Mouse (Mus musculus): Measurements from ENCODE around the gene A630095N17Rik.

DNA sequence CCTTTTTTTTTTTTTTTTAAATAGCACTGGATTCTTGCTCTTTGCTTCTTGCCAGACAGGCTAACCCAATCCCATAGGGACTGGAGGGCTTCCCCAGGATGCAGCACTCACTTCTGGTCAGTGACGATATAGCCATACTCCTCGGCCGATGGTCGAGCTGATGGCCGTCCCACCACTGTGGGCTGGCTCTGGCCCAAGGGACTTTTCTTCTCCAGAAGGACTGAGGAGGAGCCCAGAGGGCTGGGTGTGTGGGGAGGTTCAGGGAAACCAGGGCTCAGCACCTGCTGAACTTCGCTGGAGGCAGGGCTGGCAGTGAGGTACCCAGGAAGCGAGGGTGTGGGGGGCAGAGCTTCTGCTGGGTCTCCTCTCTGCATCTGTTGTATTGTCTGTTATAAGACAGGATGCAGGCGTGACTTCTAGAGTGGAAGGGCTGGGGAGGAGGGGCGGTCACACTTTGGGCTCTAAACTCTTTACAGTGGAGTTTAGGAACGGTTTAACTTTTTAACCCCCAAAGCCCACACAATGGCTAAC lies 23.7 kb upstream of the A630095N17Rik start:
- no peak for TF ChIP-seq CTCF (conservative IDR thresholded peaks at IDR 0.05; ENCODE audit: low read length)
- TF ChIP-seq NANOG (IDR thresholded peaks at IDR 0.05; ENCODE audit: borderline replicate concordance, low read length), result no peak
- no peak for TF ChIP-seq POU5F1 (IDR thresholded peaks at IDR 0.05; ENCODE audit: borderline replicate concordance, low read length)
